Mouse (Mus musculus): ENCODE data around the gene Ube4a.

Ube4a gene

GRCm38 (mm10) chr9:44965126-44965832 is at the start of gene Ube4a:
Gene Ube4a, minus strand, starts transcription at chr9:44965600.
- TF ChIP-seq GATA4 (IDR thresholded peaks at IDR 0.05; ENCODE audit: insufficient replicate concordance, low read length) = 0 out of 2 replicates have a peak, but pooled peaks have one; percentile 28

- no peak for TF ChIP-seq GATA4 (IDR thresholded peaks at IDR 0.05; ENCODE audit: insufficient replicate concordance, low read length)
Measured at GRCm38 (mm10) chr9:45014879-45015278, 49.5 kb upstream of the Ube4a start.

GRCm38 (mm10) chr9:45011291-45011690 is 45.9 kb upstream of the Ube4a start:
- TF ChIP-seq GATA4 (IDR thresholded peaks at IDR 0.05; ENCODE audit: insufficient replicate concordance, low read length) = no peak

GRCm38 (mm10) chr9:45010461-45010860 is 45.1 kb upstream of the Ube4a start:
- TF ChIP-seq GATA4 (IDR thresholded peaks at IDR 0.05; ENCODE audit: insufficient replicate concordance, low read length) = no peak

GRCm38 (mm10) chr9:45009180-45010078 is 44.0 kb upstream of the Ube4a start, which contains the start of gene Cd3e:
Gene Cd3e, minus strand, starts transcription at chr9:45009627.
- TF ChIP-seq GATA4 (IDR thresholded peaks at IDR 0.05; ENCODE audit: insufficient replicate concordance, low read length) = no peak

- TF ChIP-seq GATA4 (IDR thresholded peaks at IDR 0.05; ENCODE audit: insufficient replicate concordance, low read length) = no peak
Measured at GRCm38 (mm10) chr9:45008342-45008741, 42.9 kb upstream of the Ube4a start.

GRCm38 (mm10) chr9:45007404-45007803 is 42.0 kb upstream of the Ube4a start:
- no peak for TF ChIP-seq GATA4 (IDR thresholded peaks at IDR 0.05; ENCODE audit: insufficient replicate concordance, low read length)

GRCm38 (mm10) chr9:45000249-45000648 is 34.8 kb upstream of the Ube4a start:
- TF ChIP-seq GATA4 (IDR thresholded peaks at IDR 0.05; ENCODE audit: insufficient replicate concordance, low read length) = no peak

GRCm38 (mm10) chr9:44999776-45000175 is 34.4 kb upstream of the Ube4a start:
- TF ChIP-seq GATA4 (IDR thresholded peaks at IDR 0.05; ENCODE audit: insufficient replicate concordance, low read length) = no peak

- no peak for TF ChIP-seq GATA4 (IDR thresholded peaks at IDR 0.05; ENCODE audit: insufficient replicate concordance, low read length)
Measured at GRCm38 (mm10) chr9:44999171-44999570, 33.8 kb upstream of the Ube4a start.

- TF ChIP-seq GATA4 (IDR thresholded peaks at IDR 0.05; ENCODE audit: insufficient replicate concordance, low read length) = no peak
Measured at GRCm38 (mm10) chr9:44998138-44998537, 32.7 kb upstream of the Ube4a start.

GRCm38 (mm10) chr9:44996590-44996989 is 31.2 kb upstream of the Ube4a start:
- TF ChIP-seq GATA4 (IDR thresholded peaks at IDR 0.05; ENCODE audit: insufficient replicate concordance, low read length) = no peak

- TF ChIP-seq GATA4 (IDR thresholded peaks at IDR 0.05; ENCODE audit: insufficient replicate concordance, low read length) = no peak
Measured at GRCm38 (mm10) chr9:44994962-44995361, 29.6 kb upstream of the Ube4a start.

- no peak for TF ChIP-seq GATA4 (IDR thresholded peaks at IDR 0.05; ENCODE audit: insufficient replicate concordance, low read length)
Measured at GRCm38 (mm10) chr9:44993268-44993667, 27.9 kb upstream of the Ube4a start.

GRCm38 (mm10) chr9:44992271-44992670 is 26.9 kb upstream of the Ube4a start:
- TF ChIP-seq GATA4 (IDR thresholded peaks at IDR 0.05; ENCODE audit: insufficient replicate concordance, low read length) = no peak

GRCm38 (mm10) chr9:44991821-44992220 is 26.4 kb upstream of the Ube4a start:
- TF ChIP-seq GATA4 (IDR thresholded peaks at IDR 0.05; ENCODE audit: insufficient replicate concordance, low read length) = no peak

All from liver, adult (tissue).